ENCODE assay signal across 24 mouse cellular contexts in genomic region chr5:139977476-139977875, GRCm38 (mm10).
DNase-seq lines count a peak whose midpoint lies in the region; ATAC-seq and TF ChIP-seq lines count a peak whose summit lies in the region.
"Had no signal": no experiment of that assay in that cellular context is flagged by ENCODE, and none has a peak within 500 bp of the region (broad histone marks: within the 10 kb centered on the region; RNA-seq: fewer than 3 reads in every experiment).

No protein-coding gene starts in this region.

- no peak overlapping the region for H3K4me3 ChIP-seq in midbrain, embryonic 11.5 days (ENCODE audit: low read depth, low read length)
- H3K4me3 ChIP-seq in midbrain, postnatal 0 days (ENCODE audit: low read depth, low read length): no peak overlapping the region
- peak overlapping the region in 1 of 3 experiments; percentile 2 for H3K4me3 ChIP-seq in CH12.LX (replicated peaks in 1 of 3; ENCODE audit: low read depth in 2 of 3, low read length in 2 of 3, poor library complexity in 1 of 3)

- H3K9me3 ChIP-seq in midbrain, embryonic 11.5 days (ENCODE audit: control insufficient read depth, low read length): no peaks in the 10 kb centered on the region
- no peaks in the 10 kb centered on the region for H3K9me3 ChIP-seq in midbrain, postnatal 0 days (ENCODE audit: low read length)
- no peaks in the 10 kb centered on the region for H3K9me3 ChIP-seq in CH12.LX (replicated peaks; ENCODE audit: low read length)
- H3K9me3 ChIP-seq: G1E had no signal

- DNase-seq in midbrain, embryonic 11.5 days (ENCODE audit: low spot score, missing footprints): peak; percentile 53
- no peak for DNase-seq in midbrain, postnatal 0 days (ENCODE audit: low spot score)
- peak; percentile 37 for DNase-seq in A20 (ENCODE audit: low read depth, low spot score)
- peak; percentile 66 for DNase-seq in CH12.LX (ENCODE audit: extremely low read depth)
- DNase-seq in brain, adult 2 months (ENCODE audit: low read depth, low spot score): peak; percentile 23
- DNase-seq in cerebellum, postnatal 4 days (ENCODE audit: low spot score in 2 of 2): no peak
- no peak for DNase-seq in lung, adult 18-20 months
- DNase-seq: adrenal gland, adult 2 months; adrenal gland, adult 8-10 months; adrenal gland, postnatal 10 days; adrenal gland, postnatal 14 days; adrenal gland, postnatal 25 days; adrenal gland, postnatal 36 days; B cell, adult 2 months; cerebellum, adult 11 months; cerebellum, adult 11-12 months; cerebellum, adult 18-20 months; cerebellum, adult 2 months; cerebellum, adult 8-10 months had no signal

- 48% methylated on average over 8 of the region's 8 CpGs for WGBS in midbrain, embryonic 11.5 days
- WGBS in midbrain, postnatal 0 days: 32% methylated on average over 8 of the region's 8 CpGs

- H3K4me2 ChIP-seq in midbrain, embryonic 11.5 days: no peak overlapping the region
- H3K4me2 ChIP-seq in midbrain, postnatal 0 days (ENCODE audit: low read depth, low read length, poor library complexity, severe bottlenecking): no peak overlapping the region
- H3K4me2 ChIP-seq in CH12.LX (ENCODE audit: insufficient read depth, low read depth, poor library complexity, severe bottlenecking): peak overlapping the region; percentile 86

- TF ChIP-seq POLR2A in CH12.LX (IDR thresholded peaks at IDR 0.05; ENCODE audit: low read depth, low read length): no peak

- H3K27me3 ChIP-seq in midbrain, embryonic 11.5 days (ENCODE audit: control insufficient read depth, insufficient read depth, low read length): peaks cover 3% of the 10 kb centered on the region; the same call in 1 of the 2 replicates
- H3K27me3 ChIP-seq in midbrain, postnatal 0 days (ENCODE audit: insufficient read depth, low read length): no peaks in the 10 kb centered on the region
- no peaks in the 10 kb centered on the region for H3K27me3 ChIP-seq in CH12.LX (replicated peaks)
- H3K27me3 ChIP-seq: Patski had no signal

- 0 out of 2 replicates have a peak, but pooled peaks cover 2% of the 10 kb centered on the region for H3K4me1 ChIP-seq in midbrain, embryonic 11.5 days (ENCODE audit: control insufficient read depth, insufficient read depth, low read length)
- H3K4me1 ChIP-seq in midbrain, postnatal 0 days (ENCODE audit: insufficient read depth, low read length): peaks cover 9% of the 10 kb centered on the region
- H3K4me1 ChIP-seq in CH12.LX (ENCODE audit: control insufficient read depth in 1 of 2, insufficient read depth in 2 of 2): peaks cover 27 to 50% of the 10 kb centered on the region in 2 experiments

- no peaks in the 10 kb centered on the region for H3K79me2 ChIP-seq in CH12.LX (replicated peaks; ENCODE audit: control insufficient read depth, extremely low read depth, insufficient read depth, poor library complexity, severe bottlenecking)

- TF ChIP-seq CTCF in midbrain, postnatal 0 days (IDR thresholded peaks at IDR 0.05): no peak
- TF ChIP-seq CTCF in CH12.LX (conservative IDR thresholded peaks at IDR 0.05 in 1 of 2, IDR thresholded peaks at IDR 0.05 in 1 of 2; ENCODE audit: low read depth in 2 of 2, low read length in 2 of 2): no peak

- no peak overlapping the region for H3K27ac ChIP-seq in midbrain, embryonic 11.5 days (ENCODE audit: low read depth, low read length)
- no peak overlapping the region for H3K27ac ChIP-seq in midbrain, postnatal 0 days (ENCODE audit: low read depth, low read length)
- peak overlapping the region; percentile 49; the same call in 1 of the 2 replicates for H3K27ac ChIP-seq in CH12.LX (ENCODE audit: insufficient read depth, low read depth)

- in situ Hi-C loops in CH12.LX (cut with MboI; ENCODE audit: low pct_ligation_motif_present, low pct_unique_long_range_greater_than_20kb, low sequenced_read_pairs): no loop called here

- no peak for ATAC-seq in midbrain, embryonic 11.5 days (ENCODE audit: low FRiP score)
- ATAC-seq in midbrain, postnatal 0 days (ENCODE audit: low FRiP score): no peak
- ATAC-seq in megakaryocyte progenitor cell, adult 5-6 weeks (replicated peaks; ENCODE audit: poor library complexity): no peak
- ATAC-seq: activated CD4-positive, CD25-positive, alpha-beta regulatory T cell, adult 4 months; CD4-positive, CD25-positive, alpha-beta regulatory T cell, adult 4 months; Patski had no signal

- no peak overlapping the region for H3K9ac ChIP-seq in midbrain, embryonic 11.5 days (ENCODE audit: low read length)
- no peak overlapping the region for H3K9ac ChIP-seq in midbrain, postnatal 0 days (replicated peaks; ENCODE audit: low read length, poor library complexity, severe bottlenecking)
- no peak overlapping the region for H3K9ac ChIP-seq in CH12.LX (ENCODE audit: insufficient read depth, low read depth)

- TF ChIP-seq RAD21 in CH12.LX (IDR thresholded peaks at IDR 0.05; ENCODE audit: low read depth, low read length): no peak; the same call in none of the 2 replicates

- dilution Hi-C loops in CH12.LX (cut with MboI; ENCODE audit: extremely low pct_ligation_motif_present, extremely low pct_unique_long_range_greater_than_20kb, low sequenced_read_pairs): no loop called here

- TF ChIP-seq EP300 in CH12.LX (IDR thresholded peaks at IDR 0.05; ENCODE audit: low read length): peak; percentile 26; the same call in 1 of the 2 replicates

- no peaks in the 10 kb centered on the region for H3K36me3 ChIP-seq in midbrain, embryonic 11.5 days (ENCODE audit: control insufficient read depth, insufficient read depth, low read length)
- no peaks in the 10 kb centered on the region for H3K36me3 ChIP-seq in midbrain, postnatal 0 days (ENCODE audit: insufficient read depth, low read length)
- no peaks in the 10 kb centered on the region for H3K36me3 ChIP-seq in CH12.LX (replicated peaks in 1 of 2; ENCODE audit: control insufficient read depth in 1 of 2, insufficient read depth in 1 of 2, low read length in 1 of 2)
- H3K36me3 ChIP-seq: G1E had no signal

TF ChIP-seq in CH12.LX, 34 proteins besides CTCF, POLR2A, EP300 and RAD21:
- TF ChIP-seq ZC3H11A (IDR thresholded peaks at IDR 0.05; ENCODE audit: low read depth, low read length): no peak
- TF ChIP-seq HCFC1 (IDR thresholded peaks at IDR 0.05; ENCODE audit: low read depth, low read length): no peak
- peak; percentile 67; the same call in 1 of the 2 replicates for TF ChIP-seq MXI1 (IDR thresholded peaks at IDR 0.05; ENCODE audit: low read depth, low read length)
- TF ChIP-seq SIN3A (IDR thresholded peaks at IDR 0.05; ENCODE audit: low read length): peak; percentile 70; the same call in 1 of the 2 replicates
- 0 out of 2 replicates have a peak, but pooled peaks have one; percentile 8 for TF ChIP-seq MAZ (IDR thresholded peaks at IDR 0.05; ENCODE audit: low read depth, low read length)
- TF ChIP-seq SMC3 (IDR thresholded peaks at IDR 0.05; ENCODE audit: low read depth, low read length): no peak
- no peak for TF ChIP-seq ELF1 (IDR thresholded peaks at IDR 0.05; ENCODE audit: low read depth, low read length)
- TF ChIP-seq TBP (conservative IDR thresholded peaks at IDR 0.05; ENCODE audit: low read depth, low read length): 0 out of 2 replicates have a peak, but pooled peaks have one; percentile 52
- 0 out of 2 replicates have a peak, but pooled peaks have one; percentile 50 for TF ChIP-seq UBTF (IDR thresholded peaks at IDR 0.05; ENCODE audit: low read depth, low read length)
- no peak for TF ChIP-seq KAT2A (IDR thresholded peaks at IDR 0.05; ENCODE audit: insufficient replicate concordance, low read length)
- no peak; the same call in 1 of the 2 replicates for TF ChIP-seq BHLHE40 (IDR thresholded peaks at IDR 0.05; ENCODE audit: low read depth, low read length)
- no peak for TF ChIP-seq USF1 (IDR thresholded peaks at IDR 0.05; ENCODE audit: low read depth, low read length)
- 0 out of 2 replicates have a peak, but pooled peaks have one; percentile 43 for TF ChIP-seq ETS1 (conservative IDR thresholded peaks at IDR 0.05; ENCODE audit: low read depth, low read length)
- TF ChIP-seq TCF12 (IDR thresholded peaks at IDR 0.05; ENCODE audit: low read depth, low read length): peak; percentile 59
- peak; percentile 14; the same call in 1 of the 2 replicates for TF ChIP-seq MEF2A (IDR thresholded peaks at IDR 0.05; ENCODE audit: borderline replicate concordance, low read depth, low read length)
- TF ChIP-seq POLR2AphosphoS2 (IDR thresholded peaks at IDR 0.05; ENCODE audit: low read depth, low read length): no peak
- no peak for TF ChIP-seq USF2 (conservative IDR thresholded peaks at IDR 0.05; ENCODE audit: low read depth, low read length)
- 0 out of 2 replicates have a peak, but pooled peaks have one; percentile 9 for TF ChIP-seq MAFK (IDR thresholded peaks at IDR 0.05; ENCODE audit: insufficient replicate concordance, low read length)
- TF ChIP-seq IRF4 (IDR thresholded peaks at IDR 0.05; ENCODE audit: low read depth, low read length): peak; percentile 37

Comparison
In these comparisons a context has a peak if more than half of its experiments do, and no peak if none do; other contexts are left out.
1. DNase-seq: peak in midbrain, embryonic 11.5 days (single experiment), A20 (single experiment), CH12.LX (single experiment) and brain, adult 2 months (single experiment); none in midbrain, postnatal 0 days (single experiment), cerebellum, postnatal 4 days (0 of 2) and lung, adult 18-20 months (0 of 2).